Mouse (Mus musculus): ENCODE data around the gene Syndig1. TPM values are rescaled to one million over a fixed set of nuclear protein-coding genes. Genes with fewer than 3 reads are reported as not detected.

Syndig1 gene
- polyA plus RNA-seq, 1 experiment = 0.12 TPM

DNA sequence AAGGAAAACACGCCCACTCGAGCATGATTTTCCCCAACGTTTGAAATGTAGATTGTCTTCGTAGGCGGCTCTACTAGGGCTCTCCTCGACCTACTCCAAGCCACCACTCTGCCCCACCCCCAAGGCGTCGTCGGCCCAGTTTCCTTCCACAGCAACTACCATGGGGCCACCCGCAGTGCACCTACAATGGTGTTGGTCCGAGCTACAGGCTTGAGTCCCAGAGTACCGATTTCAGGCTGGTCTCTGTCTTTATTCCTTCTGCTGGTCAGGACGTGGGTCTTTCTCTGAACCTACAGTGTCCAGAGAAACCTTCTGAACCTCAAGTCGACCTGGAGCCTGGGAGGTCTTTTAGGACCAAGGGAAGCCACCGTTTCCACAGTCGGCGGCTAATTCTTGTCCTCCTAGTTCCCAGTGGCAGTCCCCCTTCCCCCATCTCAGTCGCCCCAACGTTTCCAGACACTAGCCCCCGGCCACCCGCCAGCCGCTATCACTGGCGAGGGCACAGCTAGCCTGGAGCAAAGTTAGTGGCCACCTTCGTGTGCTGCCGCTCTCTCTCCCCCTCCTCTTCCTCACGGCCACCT is 1.0 kb downstream of the Syndig1 start:
- no peak overlapping the region for H3K27ac ChIP-seq (ENCODE audit: control insufficient read depth, insufficient read depth, low read depth, low read length)
- no peaks in the 10 kb centered on the region for H3K27me3 ChIP-seq (ENCODE audit: control insufficient read depth, insufficient read depth, low read length)

DNA sequence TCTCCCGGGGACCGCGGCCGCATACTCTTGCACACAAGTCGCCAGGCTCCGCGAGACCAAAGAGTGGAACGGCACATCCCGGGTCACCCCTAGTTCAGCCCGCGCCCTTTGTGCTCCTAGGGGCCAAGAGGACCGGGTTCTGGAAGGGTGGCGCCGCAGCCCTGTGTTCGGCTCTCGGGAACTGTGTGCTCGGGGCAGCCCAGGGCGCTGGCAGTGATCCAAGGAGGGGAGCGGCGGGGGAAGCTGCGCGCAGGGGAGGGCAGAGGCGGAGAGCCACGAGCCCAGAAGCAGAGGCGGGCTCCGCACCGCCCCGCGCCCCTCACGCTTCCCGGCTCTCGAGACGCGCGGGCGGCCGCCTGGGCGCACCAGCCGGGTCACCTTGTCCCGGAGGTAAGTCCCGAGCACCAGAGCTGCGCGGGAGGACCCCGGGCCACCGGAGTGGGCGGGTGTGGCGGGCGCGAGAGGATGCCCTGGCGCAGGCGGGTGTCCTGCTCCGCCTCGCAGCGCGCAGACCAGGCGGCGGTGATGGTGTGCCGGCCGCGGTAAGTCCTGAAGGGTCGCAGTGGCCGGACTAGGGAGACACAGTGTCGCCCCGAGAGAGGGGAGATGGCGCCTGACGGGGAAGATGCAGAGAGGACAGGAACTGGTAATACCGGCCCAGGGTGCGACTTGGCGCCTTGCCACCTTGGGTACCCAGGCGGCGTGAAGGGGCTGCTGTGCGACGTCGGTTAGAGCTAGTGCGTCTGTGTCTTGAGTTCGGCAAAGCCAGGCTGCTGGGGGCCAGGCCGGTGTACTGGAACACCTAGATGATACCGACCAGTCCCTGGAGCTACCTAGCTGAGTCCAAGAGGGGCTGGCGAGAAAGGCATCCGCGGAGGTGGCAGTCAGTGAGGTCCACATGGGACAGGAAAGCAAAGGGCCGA is 1.8 kb downstream of the Syndig1 start, which contains the start of gene C530025M09Rik:
Gene C530025M09Rik (minus strand): TSS at position 678 of the 923 bp plus-strand sequence.
- Histone ChIP-seq H3K36me3 (ENCODE audit: control insufficient read depth, insufficient read depth, low read length) (no peaks in the 10 kb centered on the region), H3K4me1 (ENCODE audit: control insufficient read depth, insufficient read depth, low read length) (peaks cover 7% of the 10 kb centered on the region), H3K27me3 (ENCODE audit: control insufficient read depth, insufficient read depth, low read length) (no peaks in the 10 kb centered on the region), H3K27ac (ENCODE audit: control insufficient read depth, insufficient read depth, low read depth, low read length) (no peak within 1 kb of the TSS), H3K4me3 (ENCODE audit: control insufficient read depth, low read depth, low read length) (peak within 1 kb of the TSS; percentile 39)
- TF ChIP-seq CTCF (IDR thresholded peaks at IDR 0.05; ENCODE audit: control insufficient read depth, insufficient read depth, insufficient replicate concordance, low read depth, low read length) (no peak), POLR2A (IDR thresholded peaks at IDR 0.05; ENCODE audit: control insufficient read depth, low read depth, low read length) (no peak)

More for the DNA sequence above, 1.0 kb downstream of the Syndig1 start:
- Histone ChIP-seq H3K4me1 (ENCODE audit: control insufficient read depth, insufficient read depth, low read length) (peaks cover 7% of the 10 kb centered on the region), H3K36me3 (ENCODE audit: control insufficient read depth, insufficient read depth, low read length) (no peaks in the 10 kb centered on the region), H3K4me3 (ENCODE audit: control insufficient read depth, low read depth, low read length) (peak overlapping the region; percentile 39; the same call in 1 of the 2 replicates)
- TF ChIP-seq POLR2A (IDR thresholded peaks at IDR 0.05; ENCODE audit: control insufficient read depth, low read depth, low read length) (no peak), CTCF (IDR thresholded peaks at IDR 0.05; ENCODE audit: control insufficient read depth, insufficient read depth, insufficient replicate concordance, low read depth, low read length) (no peak)

DNA sequence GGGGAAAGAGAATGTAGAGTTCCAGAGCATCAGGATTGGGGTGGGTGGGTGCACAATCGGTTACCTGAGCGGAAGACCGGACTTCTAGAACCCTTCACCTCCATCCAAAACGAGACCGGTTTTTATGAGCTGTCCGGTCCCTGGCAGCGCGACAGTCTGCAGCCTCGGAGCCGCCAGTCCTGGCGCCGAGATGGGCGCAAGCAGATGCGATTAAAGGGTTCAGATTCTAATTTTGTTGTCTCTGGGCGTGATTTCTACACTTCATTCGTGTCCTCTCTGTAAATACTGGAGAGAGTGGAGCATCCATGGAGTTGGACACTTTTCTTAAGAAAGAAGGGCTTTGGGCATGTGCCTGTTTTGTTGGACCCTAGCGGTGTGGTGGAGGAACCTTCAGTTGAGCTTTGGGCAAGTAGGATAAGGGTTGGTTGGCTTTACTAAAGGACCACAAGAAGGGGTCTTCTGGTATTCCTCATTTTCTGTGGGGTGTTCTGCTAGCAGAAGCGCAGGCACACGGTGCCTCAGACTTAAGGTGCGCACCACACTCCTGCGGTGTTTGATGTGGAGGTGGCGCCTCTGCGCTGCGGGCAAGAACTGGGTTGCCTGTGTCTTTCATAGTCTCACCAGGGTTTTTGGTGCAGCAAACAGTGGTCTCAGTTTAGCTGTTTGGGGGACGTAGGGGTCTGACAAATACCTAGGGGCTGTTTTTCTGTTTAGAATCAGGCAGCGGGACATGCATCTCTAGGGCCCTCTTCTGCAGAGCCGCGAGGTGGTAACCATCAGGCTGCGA is 2.6 kb downstream of the Syndig1 start:
- TF ChIP-seq POLR2A (IDR thresholded peaks at IDR 0.05; ENCODE audit: control insufficient read depth, low read depth, low read length) (no peak), CTCF (IDR thresholded peaks at IDR 0.05; ENCODE audit: control insufficient read depth, insufficient read depth, insufficient replicate concordance, low read depth, low read length) (no peak)
- no peaks in the 10 kb centered on the region for H3K27me3 ChIP-seq (ENCODE audit: control insufficient read depth, insufficient read depth, low read length)
- H3K27ac ChIP-seq (ENCODE audit: control insufficient read depth, insufficient read depth, low read depth, low read length) = no peak overlapping the region
- H3K36me3 ChIP-seq (ENCODE audit: control insufficient read depth, insufficient read depth, low read length) = no peaks in the 10 kb centered on the region
- H3K4me1 ChIP-seq (ENCODE audit: control insufficient read depth, insufficient read depth, low read length) = peaks cover 7% of the 10 kb centered on the region
- H3K4me3 ChIP-seq (ENCODE audit: control insufficient read depth, low read depth, low read length) = peak overlapping the region; percentile 39

DNA sequence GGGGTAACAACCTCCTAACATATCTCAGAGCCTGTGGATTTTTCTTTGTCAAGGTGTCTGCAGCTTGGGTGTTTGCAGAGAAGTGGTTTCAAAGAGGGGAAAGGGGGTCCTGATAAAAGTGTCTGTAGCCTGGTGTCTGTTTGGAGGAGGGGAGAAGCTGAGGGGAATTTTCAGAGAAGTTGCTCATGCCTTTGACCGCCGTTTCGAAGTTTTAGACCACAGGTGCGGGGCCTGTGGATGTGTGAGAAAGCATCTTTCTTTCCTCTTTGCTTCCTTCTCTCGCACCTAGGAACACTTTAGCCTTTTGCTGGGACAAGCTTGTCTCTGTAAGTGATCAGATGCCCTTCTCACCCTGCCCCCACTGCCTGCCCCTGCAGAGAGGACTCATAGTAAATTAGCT is 3.3 kb downstream of the Syndig1 start:
- no peak for TF ChIP-seq CTCF (IDR thresholded peaks at IDR 0.05; ENCODE audit: control insufficient read depth, insufficient read depth, insufficient replicate concordance, low read depth, low read length)
- TF ChIP-seq POLR2A (IDR thresholded peaks at IDR 0.05; ENCODE audit: control insufficient read depth, low read depth, low read length) = no peak
- Histone ChIP-seq H3K4me1 (ENCODE audit: control insufficient read depth, insufficient read depth, low read length) (peaks cover 7% of the 10 kb centered on the region), H3K36me3 (ENCODE audit: control insufficient read depth, insufficient read depth, low read length) (no peaks in the 10 kb centered on the region), H3K4me3 (ENCODE audit: control insufficient read depth, low read depth, low read length) (no peak overlapping the region), H3K27ac (ENCODE audit: control insufficient read depth, insufficient read depth, low read depth, low read length) (no peak overlapping the region), H3K27me3 (ENCODE audit: control insufficient read depth, insufficient read depth, low read length) (no peaks in the 10 kb centered on the region)

DNA sequence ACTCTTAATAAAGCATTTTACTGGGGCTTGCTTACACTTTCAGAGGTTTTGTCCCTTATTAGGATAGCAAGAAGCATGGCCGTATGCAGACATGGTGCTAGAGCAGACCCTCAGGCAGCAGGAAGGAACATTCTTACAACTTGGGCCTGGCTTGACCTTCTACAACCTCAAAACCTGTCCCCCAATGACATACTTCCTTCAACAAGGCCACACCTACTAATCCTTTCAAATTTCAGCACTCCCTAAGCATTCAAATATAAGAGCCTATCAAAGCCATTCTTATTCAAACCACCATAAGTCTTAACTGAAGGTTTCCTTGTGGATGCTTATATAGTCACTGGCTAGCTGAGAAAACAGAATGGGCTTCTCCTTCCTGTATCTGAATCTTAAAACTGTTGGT is 6.1 kb downstream of the Syndig1 start:
- Histone ChIP-seq H3K27me3 (ENCODE audit: control insufficient read depth, insufficient read depth, low read length) (no peaks in the 10 kb centered on the region), H3K4me3 (ENCODE audit: control insufficient read depth, low read depth, low read length) (no peak overlapping the region), H3K27ac (ENCODE audit: control insufficient read depth, insufficient read depth, low read depth, low read length) (no peak overlapping the region), H3K36me3 (ENCODE audit: control insufficient read depth, insufficient read depth, low read length) (no peaks in the 10 kb centered on the region), H3K4me1 (ENCODE audit: control insufficient read depth, insufficient read depth, low read length) (peaks cover 7% of the 10 kb centered on the region)
- TF ChIP-seq POLR2A (IDR thresholded peaks at IDR 0.05; ENCODE audit: control insufficient read depth, low read depth, low read length) (no peak), CTCF (IDR thresholded peaks at IDR 0.05; ENCODE audit: control insufficient read depth, insufficient read depth, insufficient replicate concordance, low read depth, low read length) (no peak)

DNA sequence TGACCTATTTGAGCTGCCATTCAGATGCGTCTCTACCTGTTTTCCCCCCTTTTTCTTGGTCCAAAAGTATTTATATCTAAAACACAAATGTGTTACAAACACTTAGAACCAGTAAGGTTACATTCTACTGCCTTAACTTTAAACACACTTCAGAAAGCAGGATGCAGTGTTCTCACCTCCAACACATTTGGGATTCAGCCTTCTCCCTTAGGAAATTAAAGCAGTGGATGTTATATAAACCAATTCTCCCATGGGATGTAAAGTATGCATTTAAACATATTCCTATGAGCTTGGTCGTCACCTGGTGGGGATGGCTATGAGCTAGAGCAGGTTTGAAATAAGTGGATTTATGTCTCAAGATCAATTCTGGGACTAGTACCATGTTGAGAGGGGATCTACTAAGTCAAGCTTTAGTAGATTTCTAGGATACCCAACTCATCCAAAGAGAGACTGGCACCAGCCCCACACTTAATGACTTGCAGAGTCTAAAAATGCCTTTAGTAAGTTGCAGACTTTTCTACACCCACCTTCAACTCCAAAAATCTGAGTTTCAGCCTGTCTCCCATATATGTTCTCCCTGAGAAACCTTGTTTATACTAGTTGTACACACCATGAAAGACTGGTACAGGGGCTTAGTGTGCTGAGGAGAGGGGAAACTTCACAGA is 7.6 kb downstream of the Syndig1 start:
- Histone ChIP-seq H3K36me3 (ENCODE audit: control insufficient read depth, insufficient read depth, low read length) (no peaks in the 10 kb centered on the region), H3K4me3 (ENCODE audit: control insufficient read depth, low read depth, low read length) (no peak overlapping the region), H3K4me1 (ENCODE audit: control insufficient read depth, insufficient read depth, low read length) (no peaks in the 10 kb centered on the region), H3K27me3 (ENCODE audit: control insufficient read depth, insufficient read depth, low read length) (no peaks in the 10 kb centered on the region), H3K27ac (ENCODE audit: control insufficient read depth, insufficient read depth, low read depth, low read length) (no peak overlapping the region)
- TF ChIP-seq CTCF (IDR thresholded peaks at IDR 0.05; ENCODE audit: control insufficient read depth, insufficient read depth, insufficient replicate concordance, low read depth, low read length) (no peak), POLR2A (IDR thresholded peaks at IDR 0.05; ENCODE audit: control insufficient read depth, low read depth, low read length) (no peak)

All from testis, adult 2 months (tissue).